Mouse (Mus musculus) embryo, embryonic 9.5 days (tissue): Measurements from ENCODE around the gene Gdpd2.

ENCODE experiments used
- DNase-seq: peaks from one replicate; pipeline ENCODE4 v3.0.0-alpha.2; 2017; ENCODE audit errors: extremely low spot score

The Gdpd2 gene

GRCm38 (mm10) chrX:100777655-100778234 is 48.1 kb downstream of the Gdpd2 start:
- DNase-seq: peak; percentile 28

- no peak for DNase-seq
Observed at GRCm38 (mm10) chrX:100778397-100778796, 48.7 kb downstream of the Gdpd2 start.
